Mouse (Mus musculus) limb, embryonic 11.5 days (tissue): ENCODE measurements around the gene Iqsec1. TPM values are rescaled to one million over a fixed set of nuclear protein-coding genes. Genes with fewer than 3 reads are reported as not detected.

Experiments used
- ATAC-seq: fragments of 200-750 bp; cut with Nextera tagmentation; 2 replicates; pipeline ENCODE4 v1.8.0; 2017; ENCODE audit warnings: low read depth; ENCODE audit not compliant: insufficient number of reproducible peaks, low FRiP score, low TSS enrichment
- DNase-seq: peaks from one replicate; pipeline ENCODE4 v3.0.0-alpha.2; 2015; ENCODE audit warnings: low spot score
- H3K27ac ChIP-seq: fragments of 300-500 bp; sonication (generic); replicated peaks from 2 replicates; pipeline ENCODE4 v1.5.1; 2014; ENCODE audit warnings: low read depth, mild to moderate bottlenecking, low read length
- H3K27me3 ChIP-seq: fragments of 300-500 bp; sonication (generic); 2 replicates; pipeline ENCODE4 v1.6.1; 2014; ENCODE audit warnings: mild to moderate bottlenecking, low read length, mixed read lengths; ENCODE audit not compliant: control insufficient read depth, insufficient read depth
- H3K36me3 ChIP-seq: fragments of 300-500 bp; sonication (generic); 2 replicates; pipeline ENCODE4 v1.6.1; 2014; ENCODE audit warnings: mild to moderate bottlenecking, low read length, moderate library complexity, mixed read lengths; ENCODE audit not compliant: control insufficient read depth, insufficient read depth
- H3K4me1 ChIP-seq: fragments of 300-500 bp; sonication (generic); 2 replicates; pipeline ENCODE4 v1.6.1; 2014; ENCODE audit warnings: low read length, mixed read lengths; ENCODE audit not compliant: control insufficient read depth, insufficient read depth
- H3K4me2 ChIP-seq: fragments of 300-500 bp; sonication (generic); 2 replicates; pipeline ENCODE4 v1.6.1; 2014; ENCODE audit warnings: low read depth, mild to moderate bottlenecking, moderate library complexity; ENCODE audit not compliant: severe bottlenecking
- H3K4me3 ChIP-seq: fragments of 300-500 bp; sonication (generic); 2 replicates; pipeline ENCODE4 v1.5.1; 2014; ENCODE audit warnings: low read depth, low read length
- H3K9ac ChIP-seq: fragments of 300-500 bp; sonication (generic); 2 replicates; pipeline ENCODE4 v1.6.1; 2014; ENCODE audit warnings: mild to moderate bottlenecking, low read length
- H3K9me3 ChIP-seq: fragments of 300-500 bp; sonication (generic); 2 replicates; pipeline ENCODE4 v1.6.1; 2016; ENCODE audit warnings: low read length; ENCODE audit not compliant: control insufficient read depth
- WGBS: fragments of 180-500 bp; shearing (Covaris S2); extraction: QIAGEN DNeasy Blood & Tissue Kit; methylation state at CpG from one replicate; pipeline ENCODE4 v1.1.7; 2014; 5-methylcytosine and 5-hydroxymethylcytosine counted together
- polyA plus RNA-seq: library from polyadenylated mRNA; unstranded; fragments of >200 nt; fragmentation: Nextera tagmentation; extraction: Ambion mirVana; gene quantifications from 2 replicates; pipeline ENCODE4 v1.2.1, GENCODE M21; 2014

Gene Iqsec1
- polyA plus RNA-seq, 1 experiment from 2014 or later = 8.5 TPM

DNA sequence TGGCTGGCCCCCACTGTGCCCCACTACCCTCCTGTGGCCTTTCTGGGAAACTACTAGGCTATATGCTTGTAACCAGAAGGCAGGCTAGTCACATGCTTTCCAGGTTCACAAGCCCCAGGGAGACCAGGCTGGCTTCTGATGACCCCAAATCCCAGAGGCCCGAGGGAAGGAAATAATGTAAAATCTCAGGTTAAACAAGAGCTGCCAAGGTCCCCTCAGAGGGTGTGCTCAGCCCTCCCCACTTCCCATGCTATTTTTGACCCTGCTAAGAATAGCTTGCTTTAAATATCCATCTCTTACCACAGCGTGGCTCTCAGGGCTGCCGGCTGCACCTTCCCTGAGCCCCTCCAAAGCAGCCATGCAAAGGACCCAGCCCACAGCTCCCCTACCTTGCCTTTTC lies 299.7 kb downstream of the Iqsec1 start:
- WGBS = 78% methylated on average over 3 of the region's 3 CpGs
- Histone ChIP-seq H3K27ac (no peak overlapping the region), H3K4me1 (peaks cover 4% of the 10 kb centered on the region; the same call in 1 of the 2 replicates), H3K9ac (no peak overlapping the region), H3K36me3 (peaks cover 20% of the 10 kb centered on the region; the same call in 1 of the 2 replicates), H3K4me2 (no peak overlapping the region), H3K9me3 (no peaks in the 10 kb centered on the region), H3K4me3 (no peak overlapping the region), H3K27me3 (no peaks in the 10 kb centered on the region)
- DNase-seq (no peak), ATAC-seq (no peak)

DNA sequence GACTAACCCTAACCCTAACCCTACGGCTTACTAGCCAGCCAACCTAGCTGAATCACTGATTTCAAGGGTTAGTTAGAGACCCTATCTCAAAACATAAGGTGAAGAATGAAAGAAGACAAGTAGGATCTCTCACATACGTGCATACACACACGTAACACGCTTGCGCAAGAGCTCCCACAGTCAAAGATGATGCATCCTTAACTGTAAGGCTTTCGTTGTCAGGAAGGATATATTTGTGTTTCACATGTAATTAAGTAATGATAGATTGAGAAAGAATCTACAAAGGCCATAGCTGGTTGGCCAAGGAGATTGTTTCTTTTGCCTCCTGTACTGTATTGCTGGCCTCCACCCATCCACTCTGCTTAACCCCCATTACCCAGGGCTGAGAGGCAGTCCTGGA lies 300.5 kb downstream of the Iqsec1 start:
- no peak for ATAC-seq
- WGBS = 97% methylated on average over 6 of the region's 6 CpGs
- no peak for DNase-seq
- Histone ChIP-seq H3K36me3 (peaks cover 19% of the 10 kb centered on the region; the same call in 1 of the 2 replicates), H3K27me3 (no peaks in the 10 kb centered on the region), H3K9ac (no peak overlapping the region), H3K4me3 (no peak overlapping the region), H3K27ac (no peak overlapping the region), H3K4me1 (peaks cover 4% of the 10 kb centered on the region; the same call in 1 of the 2 replicates), H3K9me3 (no peaks in the 10 kb centered on the region), H3K4me2 (no peak overlapping the region)

DNA sequence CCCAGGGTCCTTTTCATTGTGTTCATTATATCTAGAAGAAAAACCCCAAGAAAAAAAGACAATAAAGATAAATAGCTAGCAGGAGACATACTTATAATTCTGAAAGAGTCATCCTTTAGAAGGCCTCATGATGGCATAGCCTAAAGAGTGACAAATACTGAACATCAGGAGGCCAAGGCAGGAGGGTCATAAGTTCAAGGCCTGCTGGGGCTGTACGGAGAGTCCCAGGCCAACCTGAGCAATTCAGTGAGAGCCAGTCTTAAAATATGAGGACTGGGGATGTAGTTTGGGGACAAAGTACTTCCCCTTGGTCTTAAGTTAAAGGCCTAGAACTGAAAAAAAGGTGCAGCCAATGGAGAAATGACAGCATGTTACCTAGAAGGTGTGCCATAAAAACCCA lies 301.7 kb downstream of the Iqsec1 start:
- Histone ChIP-seq H3K4me1 (peaks cover 4% of the 10 kb centered on the region; the same call in 1 of the 2 replicates), H3K4me2 (no peak overlapping the region), H3K9me3 (no peaks in the 10 kb centered on the region), H3K27ac (no peak overlapping the region), H3K9ac (no peak overlapping the region), H3K36me3 (peaks cover 19% of the 10 kb centered on the region; the same call in 1 of the 2 replicates), H3K27me3 (no peaks in the 10 kb centered on the region), H3K4me3 (no peak overlapping the region)
- DNase-seq (no peak), ATAC-seq (no peak)
- 79% methylated on average over 1 of the region's 1 CpGs for WGBS

DNA sequence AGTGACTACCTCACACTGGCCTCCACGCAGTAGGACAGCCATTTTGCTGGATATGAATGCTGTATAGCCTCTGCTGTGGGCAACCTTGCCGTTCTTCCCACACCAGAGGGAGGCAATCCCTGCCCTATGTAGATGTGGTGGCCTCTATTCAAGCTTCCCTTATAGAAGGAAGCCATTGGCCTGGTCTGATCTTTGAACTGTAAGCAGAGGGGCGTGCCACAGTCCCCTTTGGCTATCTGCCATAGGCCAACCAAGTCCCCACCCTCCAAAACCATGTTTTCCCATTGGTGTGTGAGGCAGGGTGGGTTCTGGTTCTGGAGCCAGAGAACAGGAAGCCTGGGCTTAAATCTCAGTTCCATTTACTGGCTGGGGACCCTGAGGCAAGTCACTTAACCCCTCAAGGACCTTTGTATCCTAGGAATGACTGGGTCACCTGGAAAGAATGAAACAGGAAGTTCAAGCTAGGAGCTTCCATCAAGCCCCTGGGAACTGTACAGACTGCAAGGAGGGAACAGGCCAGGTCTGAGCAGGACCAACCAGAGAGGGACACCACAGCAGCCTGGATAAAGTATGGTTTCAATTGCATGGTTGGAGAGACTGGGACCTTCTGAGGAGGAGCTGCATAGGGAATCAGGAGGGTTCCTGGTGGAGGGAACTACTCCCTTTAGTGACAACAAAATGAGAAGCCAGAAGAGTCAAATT lies 304.5 kb downstream of the Iqsec1 start:
- Histone ChIP-seq H3K4me1 (peaks cover 4% of the 10 kb centered on the region; the same call in 1 of the 2 replicates), H3K27ac (no peak overlapping the region), H3K4me3 (no peak overlapping the region), H3K4me2 (no peak overlapping the region; the same call in 1 of the 2 replicates), H3K36me3 (peaks cover 8% of the 10 kb centered on the region; the same call in 1 of the 2 replicates), H3K9ac (no peak overlapping the region), H3K27me3 (no peaks in the 10 kb centered on the region), H3K9me3 (no peaks in the 10 kb centered on the region)
- DNase-seq (no peak), ATAC-seq (no peak)
- WGBS = 89% methylated on average over 3 of the region's 3 CpGs

DNA sequence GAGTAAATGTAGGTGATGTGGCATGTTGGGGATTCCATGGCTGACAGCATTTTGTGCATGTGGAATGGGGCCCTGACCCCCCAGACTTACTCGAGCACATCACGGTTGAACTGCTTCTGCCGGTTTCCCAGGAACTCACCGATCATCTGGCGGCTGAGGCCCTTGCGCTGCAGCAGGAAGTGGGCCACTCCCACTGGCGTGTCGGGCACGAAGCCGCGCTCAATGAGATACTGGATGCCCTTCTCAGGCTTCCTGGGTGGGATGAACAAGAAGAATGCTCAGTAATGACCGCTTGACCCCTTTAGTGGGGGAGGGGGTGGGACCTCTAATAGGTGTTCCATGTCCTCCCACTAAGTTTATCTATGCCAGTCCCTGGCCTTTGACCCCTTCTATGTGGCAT lies 308.1 kb downstream of the Iqsec1 start:
- Histone ChIP-seq H3K4me3 (no peak overlapping the region), H3K9me3 (no peaks in the 10 kb centered on the region), H3K27me3 (no peaks in the 10 kb centered on the region), H3K4me2 (no peak overlapping the region), H3K4me1 (peaks cover 4% of the 10 kb centered on the region; the same call in 1 of the 2 replicates), H3K9ac (no peak overlapping the region), H3K36me3 (peaks cover 23% of the 10 kb centered on the region), H3K27ac (no peak overlapping the region)
- 85% methylated on average over 12 of the region's 12 CpGs for WGBS
- ATAC-seq (no peak), DNase-seq (no peak)

DNA sequence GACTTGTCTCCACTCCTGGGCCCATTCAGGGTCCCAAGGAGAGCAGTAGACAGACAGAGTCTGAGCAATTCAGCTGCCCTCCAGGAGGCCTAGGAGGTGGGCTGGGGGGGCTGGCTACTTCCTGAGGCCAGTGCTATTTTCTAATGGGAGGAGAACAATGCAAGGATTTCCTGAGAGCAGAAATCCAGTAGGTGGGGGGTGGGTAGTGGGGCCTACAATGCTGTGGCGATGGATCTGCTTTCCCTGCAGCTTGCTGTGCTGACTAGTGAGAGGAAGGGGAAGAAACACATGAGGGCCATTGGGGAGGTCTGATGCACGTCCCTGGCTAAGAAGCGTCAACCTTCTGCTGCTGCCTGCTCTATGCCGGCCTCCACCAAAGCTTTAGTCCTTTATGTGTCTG lies 309.7 kb downstream of the Iqsec1 start:
- Histone ChIP-seq H3K4me1 (no peaks in the 10 kb centered on the region), H3K27me3 (no peaks in the 10 kb centered on the region), H3K4me2 (no peak overlapping the region), H3K4me3 (no peak overlapping the region), H3K36me3 (peaks cover 27% of the 10 kb centered on the region), H3K27ac (no peak overlapping the region), H3K9ac (no peak overlapping the region), H3K9me3 (no peaks in the 10 kb centered on the region)
- 97% methylated on average over 4 of the region's 4 CpGs for WGBS
- DNase-seq (no peak), ATAC-seq (no peak)

DNA sequence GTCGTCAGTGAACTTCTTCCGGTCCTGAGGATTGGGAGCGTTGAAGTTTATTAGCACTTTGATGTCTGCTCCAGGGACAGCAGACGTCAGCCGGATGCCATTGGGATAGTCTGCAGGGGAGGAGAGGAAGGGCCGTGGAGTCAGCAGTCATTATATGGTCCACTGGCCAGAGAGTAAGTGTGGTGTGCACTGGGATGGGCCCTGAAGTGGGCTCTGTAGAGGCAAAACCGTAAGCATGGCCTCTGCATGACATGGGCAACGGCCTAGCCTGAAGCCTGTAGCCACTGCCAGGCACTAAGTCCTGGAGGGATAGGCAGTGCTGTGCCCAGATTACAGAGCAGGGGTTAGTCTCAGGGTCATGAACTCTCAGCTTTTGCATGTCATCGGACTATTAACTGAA lies 319.8 kb downstream of the Iqsec1 start:
- H3K9ac ChIP-seq = no peak overlapping the region
- H3K27me3 ChIP-seq = no peaks in the 10 kb centered on the region
- DNase-seq (no peak), ATAC-seq (no peak)
- H3K4me1 ChIP-seq = no peaks in the 10 kb centered on the region
- peaks cover 21% of the 10 kb centered on the region for H3K36me3 ChIP-seq
- WGBS = 70% methylated on average over 9 of the region's 9 CpGs
- H3K4me3 ChIP-seq = no peak overlapping the region
- no peak overlapping the region for H3K27ac ChIP-seq
- no peaks in the 10 kb centered on the region for H3K9me3 ChIP-seq
- H3K4me2 ChIP-seq = no peak overlapping the region

DNA sequence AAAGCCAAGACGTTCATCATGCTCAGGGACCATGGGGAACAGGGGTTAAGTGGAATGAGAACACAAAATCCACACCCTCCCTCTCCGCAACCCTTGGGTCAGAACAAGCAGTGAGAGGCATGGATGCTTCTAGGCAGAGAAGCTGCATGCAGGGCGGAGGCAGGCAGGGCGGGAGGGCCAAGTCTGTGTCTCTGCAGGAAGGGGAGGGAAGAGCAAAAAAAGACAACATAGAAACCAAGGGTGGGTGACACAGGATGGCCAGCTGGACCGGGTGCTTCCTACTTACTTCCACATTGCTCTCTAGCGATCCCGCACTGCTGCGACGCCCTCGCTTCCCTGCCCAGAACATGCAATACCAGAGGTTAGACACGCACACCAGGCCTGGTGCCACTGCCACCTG lies 324.7 kb downstream of the Iqsec1 start:
- Histone ChIP-seq H3K36me3 (peaks cover 8% of the 10 kb centered on the region), H3K27me3 (no peaks in the 10 kb centered on the region), H3K9ac (no peak overlapping the region), H3K4me2 (no peak overlapping the region), H3K9me3 (no peaks in the 10 kb centered on the region), H3K4me3 (no peak overlapping the region), H3K4me1 (no peaks in the 10 kb centered on the region), H3K27ac (no peak overlapping the region)
- no peak for DNase-seq
- no peak for ATAC-seq
- 88% methylated on average over 11 of the region's 11 CpGs for WGBS

DNA sequence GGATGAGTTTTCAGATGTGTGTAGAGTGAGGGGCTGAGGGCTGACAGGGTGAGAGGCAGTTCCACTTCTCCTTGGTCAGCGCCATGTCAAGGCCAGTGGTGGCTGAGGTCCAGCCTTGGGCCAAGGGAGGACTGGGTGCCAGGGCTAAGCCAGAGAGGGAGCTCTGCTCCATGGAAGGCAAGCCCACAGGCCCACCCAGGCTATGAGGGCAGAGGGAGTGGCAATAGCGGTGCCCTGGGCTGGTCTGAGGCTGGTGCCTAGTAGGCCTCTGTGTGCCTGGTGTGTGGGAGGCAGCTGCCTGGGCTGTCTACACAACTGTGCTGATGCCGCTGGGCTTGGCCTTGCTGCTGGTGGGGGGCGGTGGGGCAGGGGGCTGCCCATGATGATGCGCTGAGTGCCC lies 326.3 kb downstream of the Iqsec1 start:
- Histone ChIP-seq H3K36me3 (peaks cover 5% of the 10 kb centered on the region; the same call in 1 of the 2 replicates), H3K27ac (no peak overlapping the region), H3K4me3 (no peak overlapping the region), H3K4me2 (no peak overlapping the region), H3K4me1 (no peaks in the 10 kb centered on the region), H3K9ac (no peak overlapping the region), H3K9me3 (no peaks in the 10 kb centered on the region), H3K27me3 (no peaks in the 10 kb centered on the region)
- whole genome bisulfite sequencing = 97% methylated on average over 5 of the region's 5 CpGs
- DNase-seq = no peak
- no peak for ATAC-seq
